Mouse (Mus musculus) kidney, embryonic 15.5 days (tissue): ENCODE data around the gene Mkln1. TPM values are rescaled to one million over a fixed set of nuclear protein-coding genes. Genes with fewer than 3 reads are reported as not detected.

Experiments
- ATAC-seq: fragments of 200-750 bp; cut with Nextera tagmentation; replicated peaks from 2 replicates; pipeline ENCODE4 v1.8.0; 2017; ENCODE audit warnings: moderate TSS enrichment; ENCODE audit not compliant: low FRiP score
- H3K27ac ChIP-seq: fragments of 300-500 bp; sonication (generic); 2 replicates; pipeline ENCODE4 v1.5.1; 2015; ENCODE audit warnings: mild to moderate bottlenecking, inconsistent platforms
- H3K27me3 ChIP-seq: fragments of 300-500 bp; sonication (generic); 2 replicates; pipeline ENCODE4 v1.6.1; 2015; ENCODE audit warnings: inconsistent platforms
- H3K36me3 ChIP-seq: fragments of 300-500 bp; sonication (generic); 2 replicates; pipeline ENCODE4 v1.6.1; 2015; ENCODE audit warnings: inconsistent platforms
- H3K4me1 ChIP-seq: fragments of 300-500 bp; sonication (generic); 2 replicates; pipeline ENCODE4 v1.6.1; 2015; ENCODE audit warnings: inconsistent platforms
- H3K4me2 ChIP-seq: fragments of 300-500 bp; sonication (generic); 2 replicates; pipeline ENCODE4 v1.6.1; 2015; ENCODE audit warnings: moderate library complexity, mild to moderate bottlenecking, inconsistent platforms
- H3K4me3 ChIP-seq: fragments of 300-500 bp; sonication (generic); replicated peaks from 2 replicates; pipeline ENCODE4 v1.5.1; 2015; ENCODE audit warnings: mild to moderate bottlenecking, inconsistent platforms
- H3K9ac ChIP-seq: fragments of 300-500 bp; sonication (generic); 2 replicates; pipeline ENCODE4 v1.6.1; 2015; ENCODE audit warnings: mild to moderate bottlenecking, inconsistent platforms
- H3K9me3 ChIP-seq: fragments of 300-500 bp; sonication (generic); replicated peaks from 2 replicates; pipeline ENCODE4 v1.6.1; 2016; ENCODE audit warnings: inconsistent platforms
- WGBS: fragments of 180-500 bp; shearing (Covaris S2); methylation state at CpG from one replicate; pipeline ENCODE4 v1.1.7; 2015; ENCODE audit warnings: mixed read lengths; 5-methylcytosine and 5-hydroxymethylcytosine counted together
- polyA plus RNA-seq: library from polyadenylated mRNA; unstranded; fragments of >200 nt; fragmentation: Nextera tagmentation; extraction: Ambion mirVana; gene quantifications from 2 replicates; pipeline ENCODE4 v1.2.1, GENCODE M21; 2015

Gene Mkln1
- polyA plus RNA-seq, 1 experiment from 2014 or later = 206 TPM

DNA sequence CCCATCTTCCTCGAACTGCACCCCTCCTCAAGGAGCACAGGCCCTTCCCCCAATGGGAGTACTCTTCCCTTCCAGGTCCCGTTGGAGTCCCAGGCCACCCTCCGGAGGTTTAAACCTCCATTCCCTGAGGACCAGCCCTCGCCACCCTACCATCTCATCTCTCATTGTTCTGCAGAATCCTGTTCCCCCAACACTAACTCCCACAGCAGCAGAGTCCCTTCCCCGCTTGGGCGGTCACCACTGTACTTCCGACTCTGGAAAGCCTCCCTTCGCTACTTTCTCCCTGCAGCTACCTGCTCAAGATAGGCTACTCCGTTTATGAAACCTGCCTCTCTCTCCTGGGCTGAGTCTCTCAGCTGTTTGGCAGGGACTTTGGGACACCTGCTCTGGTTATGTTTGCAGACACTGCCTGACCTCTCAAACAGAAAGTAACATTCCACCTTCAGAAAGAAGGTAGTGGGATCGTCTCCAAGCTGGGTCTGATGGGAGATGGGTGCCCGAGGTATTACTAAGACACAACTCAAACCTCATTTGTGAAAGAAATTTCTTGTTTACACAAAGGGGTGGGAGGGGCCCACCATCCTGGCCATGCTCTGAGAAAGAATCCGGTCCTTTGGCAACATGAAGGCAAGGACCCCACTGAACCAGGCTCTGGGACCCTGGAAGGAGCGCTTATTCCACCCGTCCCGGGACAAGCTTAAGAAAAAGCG lies 164.0 kb downstream of the Mkln1 start:
- H3K9ac ChIP-seq = peak overlapping the region; percentile 49
- H3K27ac ChIP-seq = no peak overlapping the region

DNA sequence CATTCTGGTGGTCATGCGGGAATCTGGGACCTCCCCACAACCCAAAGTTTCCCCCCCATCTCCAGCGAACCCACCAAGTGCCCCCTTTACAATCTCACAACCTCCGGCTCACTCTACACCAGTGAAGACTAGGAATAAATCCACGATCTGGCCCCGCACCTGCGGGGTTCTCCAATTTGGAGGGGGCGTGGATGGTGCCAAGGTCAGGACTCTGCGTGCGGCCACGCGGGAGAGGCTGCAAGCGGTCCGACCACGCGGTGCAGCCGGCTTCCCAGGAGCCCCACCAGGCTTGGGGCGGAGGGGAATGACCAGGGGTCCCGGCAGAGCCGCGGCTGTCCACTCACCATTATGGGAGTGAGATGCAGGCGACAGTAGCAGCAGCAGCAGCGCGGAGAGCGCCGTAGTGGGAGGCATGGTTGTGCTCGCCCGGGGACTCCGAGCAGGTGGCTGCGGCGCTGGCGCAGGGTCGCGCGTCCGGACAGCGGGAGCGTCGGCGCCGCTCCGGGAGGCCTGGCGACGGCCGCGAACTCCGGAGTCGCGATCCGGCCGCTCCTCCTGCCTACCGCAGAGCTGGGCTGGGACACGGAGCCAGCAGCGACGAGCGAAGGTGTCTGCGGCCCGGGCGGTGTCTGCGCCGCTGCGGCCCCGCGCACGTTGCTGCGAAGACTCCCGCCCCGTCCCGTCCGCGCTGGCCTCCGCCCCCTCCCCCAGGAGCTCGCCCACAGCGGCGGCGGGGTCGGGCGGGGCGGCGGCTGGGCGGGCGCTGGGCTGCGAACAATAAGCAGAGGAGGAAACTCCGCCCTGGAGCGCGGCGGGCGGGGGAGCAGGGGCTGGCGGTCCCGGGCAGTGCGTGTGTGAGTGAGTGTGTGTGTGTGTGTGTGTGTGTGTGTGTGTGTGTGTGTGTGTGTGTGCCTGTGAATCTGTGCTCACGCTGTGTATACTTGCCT lies 165.0 kb downstream of the Mkln1 start, which contains the start of gene Podxl:
Podxl (minus strand) TSS at position 747 of the 947 bp plus-strand sequence.
- Histone ChIP-seq H3K4me2 (peak within 1 kb of the TSS; percentile 96), H3K4me3 (peak within 1 kb of the TSS; percentile 67), H3K9me3 (no peaks in the 10 kb centered on the region), H3K27ac (peak within 1 kb of the TSS; percentile 58; the same call in 1 of the 2 replicates), H3K9ac (peak within 1 kb of the TSS; percentile 49), H3K27me3 (peaks cover 91% of the 10 kb centered on the region), H3K4me1 (peaks cover 28% of the 10 kb centered on the region), H3K36me3 (no peaks in the 10 kb centered on the region)
- WGBS = under 1% methylated on average over 70 of the region's 91 CpGs
- ATAC-seq = peak; percentile 91

More for the DNA sequence above, 164.0 kb downstream of the Mkln1 start:
- Histone ChIP-seq H3K4me2 (peak overlapping the region; percentile 96), H3K36me3 (no peaks in the 10 kb centered on the region), H3K9me3 (no peaks in the 10 kb centered on the region), H3K4me1 (peaks cover 28% of the 10 kb centered on the region), H3K27me3 (peaks cover 93% of the 10 kb centered on the region), H3K4me3 (peak overlapping the region; percentile 67)
- 6% methylated on average over 16 of the region's 16 CpGs for WGBS
- no peak for ATAC-seq

DNA sequence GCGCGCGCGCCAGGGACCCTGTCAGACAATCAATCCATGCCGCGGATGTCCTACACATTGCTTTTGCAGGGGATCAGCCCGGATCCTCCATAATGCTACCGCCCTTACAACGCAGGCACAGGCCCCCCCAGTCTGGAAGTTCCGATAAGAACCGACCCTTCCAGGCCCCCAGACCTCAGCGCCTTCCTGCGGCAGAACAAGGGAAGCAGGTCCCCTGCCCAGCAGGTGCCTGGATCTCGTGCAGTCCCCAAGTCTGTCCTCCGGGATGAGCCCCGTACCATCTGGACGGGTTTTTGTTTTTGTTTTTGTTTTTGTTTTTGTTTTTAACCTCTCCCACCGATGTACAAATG lies 165.6 kb downstream of the Mkln1 start:
- H3K27me3 ChIP-seq = peaks cover 91% of the 10 kb centered on the region
- peaks cover 28% of the 10 kb centered on the region for H3K4me1 ChIP-seq
- no peaks in the 10 kb centered on the region for H3K36me3 ChIP-seq
- peak overlapping the region; percentile 96 for H3K4me2 ChIP-seq
- ATAC-seq = no peak; the same call in 1 of the 2 replicates
- H3K9ac ChIP-seq = peak overlapping the region; percentile 45
- 0 out of 2 replicates have a peak overlapping the region, but pooled peaks have one; percentile 20 for H3K27ac ChIP-seq
- WGBS = under 1% methylated on average over 18 of the region's 18 CpGs
- peak overlapping the region; percentile 67 for H3K4me3 ChIP-seq
- no peaks in the 10 kb centered on the region for H3K9me3 ChIP-seq

DNA sequence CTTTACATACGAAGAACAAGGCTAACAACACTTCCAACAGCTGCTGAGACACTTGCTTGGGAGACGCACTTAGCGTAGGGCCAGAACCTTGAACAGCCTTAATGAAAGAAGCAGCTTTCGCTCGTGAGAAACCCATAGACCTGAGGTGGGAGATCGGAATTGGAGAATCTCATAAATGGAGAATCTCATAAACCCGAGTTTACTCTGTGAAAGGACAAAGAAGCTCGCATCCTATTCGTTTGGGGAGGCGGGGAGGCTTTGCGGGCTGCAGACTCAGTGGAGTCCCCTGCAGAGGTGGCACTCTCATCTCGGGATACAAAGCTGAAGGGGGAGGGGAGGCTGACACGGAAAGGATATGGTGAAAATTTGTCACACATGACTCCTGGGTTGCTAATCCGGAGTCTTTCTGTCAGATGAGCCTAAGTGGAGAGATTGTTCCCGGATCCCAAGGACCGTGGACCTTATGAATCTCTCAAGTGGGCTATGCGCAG lies 166.4 kb downstream of the Mkln1 start:
- WGBS = 2% methylated on average over 17 of the region's 17 CpGs
- Histone ChIP-seq H3K27me3 (peaks cover 88% of the 10 kb centered on the region), H3K9ac (no peak overlapping the region), H3K4me2 (peak overlapping the region; percentile 96), H3K9me3 (no peaks in the 10 kb centered on the region), H3K4me3 (peak overlapping the region; percentile 67), H3K27ac (no peak overlapping the region), H3K4me1 (peaks cover 28% of the 10 kb centered on the region), H3K36me3 (no peaks in the 10 kb centered on the region)
- no peak for ATAC-seq

Other genes starting within 250 kb of the Mkln1 start
- gene Podxl, start 165.2 kb downstream of the Mkln1 start, polyA plus RNA-seq = 62.1 and 65.3 TPM in 2 replicates